Mouse (Mus musculus): ENCODE measurements around the gene Fgf13.

Gene Fgf13

GRCm38 (mm10) chrX:59182323-59182722, 385.5 kb downstream of the Fgf13 start:
- no peak for DNase-seq

GRCm38 (mm10) chrX:59179627-59180026, 388.2 kb downstream of the Fgf13 start:
- DNase-seq, result no peak

GRCm38 (mm10) chrX:59179081-59179596, 388.7 kb downstream of the Fgf13 start:
- no peak for DNase-seq

- DNase-seq, result no peak
Measured at GRCm38 (mm10) chrX:59177653-59178052, 390.2 kb downstream of the Fgf13 start.

- DNase-seq, result no peak
Measured at GRCm38 (mm10) chrX:59172200-59172599, 395.7 kb downstream of the Fgf13 start.

GRCm38 (mm10) chrX:59166763-59167162, 401.1 kb downstream of the Fgf13 start:
- DNase-seq, result no peak

GRCm38 (mm10) chrX:59141947-59142346, 425.9 kb downstream of the Fgf13 start:
- no peak for DNase-seq

GRCm38 (mm10) chrX:59134928-59135361, 432.9 kb downstream of the Fgf13 start:
- peak; percentile 2 for DNase-seq

- DNase-seq, result peak; percentile 1
Measured at GRCm38 (mm10) chrX:59134166-59134861, 433.6 kb downstream of the Fgf13 start.

- DNase-seq, result no peak
Measured at GRCm38 (mm10) chrX:59133834-59134165, 434.1 kb downstream of the Fgf13 start.

- DNase-seq, result no peak
Measured at GRCm38 (mm10) chrX:59133416-59133815, 434.5 kb downstream of the Fgf13 start.

GRCm38 (mm10) chrX:59126637-59127036, 441.2 kb downstream of the Fgf13 start:
- no peak for DNase-seq

GRCm38 (mm10) chrX:59113187-59113586, 454.7 kb downstream of the Fgf13 start:
- no peak for DNase-seq

GRCm38 (mm10) chrX:59085928-59086327, 481.9 kb downstream of the Fgf13 start:
- no peak for DNase-seq

- no peak for DNase-seq
Measured at GRCm38 (mm10) chrX:59080427-59080826, 487.4 kb downstream of the Fgf13 start.

- DNase-seq, result no peak
Measured at GRCm38 (mm10) chrX:59072083-59072482, 495.8 kb downstream of the Fgf13 start.

- DNase-seq, result no peak
Measured at GRCm38 (mm10) chrX:59063157-59063556, 504.7 kb downstream of the Fgf13 start.

- DNase-seq, result no peak
Measured at GRCm38 (mm10) chrX:59034969-59035368, 532.9 kb downstream of the Fgf13 start.

Data from kidney, postnatal 14 days (tissue).